Mouse (Mus musculus) G1E (cell line): ENCODE data around the gene Tgfbr3.

Source experiments
- CTCF ChIP-seq: IDR thresholded peaks from 2 replicates; pipeline ENCODE4 v1.5.1; 2012; ENCODE audit warnings: low read depth, low read length, inconsistent platforms, mixed read lengths
- GATA1 ChIP-seq: IDR thresholded peaks from 2 replicates; pipeline ENCODE4 v1.6.1; 2012; ENCODE audit warnings: borderline replicate concordance, low read length, inconsistent platforms, mixed read lengths

DNA sequence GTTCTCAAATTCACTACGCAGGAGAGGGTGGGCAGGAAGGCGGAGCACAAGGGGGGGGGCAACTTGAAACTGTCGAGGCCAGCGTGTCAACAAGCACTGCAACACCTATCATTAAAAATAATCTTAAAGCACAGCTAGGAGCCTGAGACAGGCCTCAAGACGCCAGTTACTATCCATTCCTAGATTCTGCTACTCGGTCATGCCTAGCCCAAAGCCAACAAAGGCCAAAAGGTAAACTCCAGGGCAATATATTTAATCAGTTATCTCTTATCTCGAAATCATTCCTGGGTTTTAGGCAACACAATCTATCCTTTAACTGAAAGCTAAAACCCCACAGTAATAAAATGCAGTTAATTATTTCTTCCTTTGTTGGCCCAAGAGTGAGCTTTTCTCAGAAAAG lies 221.9 kb downstream of the Tgfbr3 start:
- TF ChIP-seq GATA1: no peak
- TF ChIP-seq CTCF: no peak
